Mouse (Mus musculus) heart, postnatal 36 days (tissue): ENCODE results near the gene 4931414P19Rik. TPM values are rescaled to one million over a fixed set of nuclear protein-coding genes. Genes with fewer than 3 reads are reported as not detected.

ENCODE experiments used
- DNase-seq, 2 experiments: peaks; one replicate each; pipeline ENCODE4 v3.0.0; 2021 to 2022
- intact Hi-C: fragments of 180-260 bp; cut with DNase I; formaldehyde crosslinking; loops from one replicate; pipeline ENCODE4 v1.15.1; 2025
- microRNA-seq, 2 experiments: library from miRNA; unstranded; fragments of <30 nt; microRNA quantifications; one replicate each; pipeline ENCODE4 v1.2.0; 2021; ENCODE audit warnings: borderline number of aligned reads in 2 of 2
- total RNA-seq, 2 experiments: library from RNA; stranded (reverse); gene quantifications; 2 replicates each; pipeline ENCODE4 v1.2.3; 2021

The 4931414P19Rik gene
- total RNA-seq, 2 experiments from 2014 or later: 4.0 to 5.9 TPM

- peak; percentile 76 to 83 for DNase-seq
- intact Hi-C loops: loop anchor here (1.0 kb wide), 1 partner anchor 72 kb away; the partner anchor contains the start of gene Cdh24
Measured at GRCm38 (mm10) chr14:54568694-54569414, 36.9 kb downstream of the 4931414P19Rik start.

GRCm38 (mm10) chr14:54560527-54561242 is 45.1 kb downstream of the 4931414P19Rik start:
- intact Hi-C loops: no loop called here
- DNase-seq: no peak

GRCm38 (mm10) chr14:54557330-54557729 is 48.5 kb downstream of the 4931414P19Rik start:
- DNase-seq: no peak
- intact Hi-C loops: no loop called here

- peak; percentile 82 to 84 for DNase-seq
Measured at GRCm38 (mm10) chr14:54553975-54554769, 51.6 kb downstream of the 4931414P19Rik start, which contains the start of gene Haus4. Gene Haus4 (minus strand): TSS chr14:54554616.

GRCm38 (mm10) chr14:54553454-54553974 is 52.3 kb downstream of the 4931414P19Rik start:
- DNase-seq: peak in 1 of 2 experiments; percentile 15
- intact Hi-C loops: loop anchor here (2.0 kb wide), 1 partner anchor 35 kb away; no protein-coding TSS in a partner anchor

More at GRCm38 (mm10) chr14:54553975-54554769, 51.6 kb downstream of the 4931414P19Rik start, which contains the start of gene Haus4:
- intact Hi-C loops: loop anchor here (2.0 kb wide), 2 partner anchors 23 to 35 kb away; partner anchors contain the start of gene Ajuba

GRCm38 (mm10) chr14:54544703-54545102 is 61.1 kb downstream of the 4931414P19Rik start:
- no peak for DNase-seq
- intact Hi-C loops: no loop called here

GRCm38 (mm10) chr14:54540771-54541170 is 65.0 kb downstream of the 4931414P19Rik start:
- no peak for DNase-seq
- intact Hi-C loops: no loop called here

- intact Hi-C loops: no loop called here
- no peak for DNase-seq
Measured at GRCm38 (mm10) chr14:54538580-54538979, 67.2 kb downstream of the 4931414P19Rik start.

Small RNA genes within 50 kb of the gene (microRNA-seq; reads per million reads assigned to microRNA genes)
- gene Mir686: 0 reads per million in 2 experiments
- gene Mir6948: 0 reads per million in 2 experiments

Other genes with a start within 250 kb of the 4931414P19Rik start
- 10 to 100 TPM; 97.2 to 98.9 TPM for gene Oxa1l, start 245.2 kb downstream of the 4931414P19Rik start, total RNA-seq
- 1 to 10 TPM; 4.1 to 6.1 TPM for gene Slc7a7, start 188.2 kb downstream of the 4931414P19Rik start, total RNA-seq
- 100 to 1,000 TPM; 118 to 126 TPM for gene Mrpl52, start 179.1 kb downstream of the 4931414P19Rik start, total RNA-seq
- 10 to 100 TPM; 12.6 to 19.1 TPM for gene Mmp14, start 174.4 kb downstream of the 4931414P19Rik start, total RNA-seq
- 10 to 100 TPM; 55.5 to 57.6 TPM for gene Lrp10, start 141.9 kb downstream of the 4931414P19Rik start, total RNA-seq
- gene Rem2, start 129.9 kb downstream of the 4931414P19Rik start, total RNA-seq: not detected
- 10 to 100 TPM; 30.3 to 37.7 TPM for gene Prmt5, start 88.5 kb downstream of the 4931414P19Rik start, total RNA-seq
- gene Haus4, start 51.4 kb downstream of the 4931414P19Rik start, total RNA-seq: 1 to 10 TPM; 3.2 to 4.1 TPM
- gene Ajuba, start 28.4 kb downstream of the 4931414P19Rik start, total RNA-seq: 1 to 10 TPM; 6.1 to 6.4 TPM
- gene Psmb5, start 12.0 kb upstream of the 4931414P19Rik start, total RNA-seq: 100 to 1,000 TPM; 185 to 191 TPM
- not detected for gene Psmb11, start 15.4 kb upstream of the 4931414P19Rik start, total RNA-seq
- gene Gm17606, start 35.0 kb upstream of the 4931414P19Rik start, total RNA-seq: not detected
- under 1 TPM; 0.27 to 0.44 TPM for gene Cdh24, start 35.4 kb upstream of the 4931414P19Rik start, total RNA-seq
- 10 to 100 TPM; 14.5 to 16.1 TPM for gene 1700123O20Rik, start 80.2 kb upstream of the 4931414P19Rik start, total RNA-seq
- 10 to 100 TPM; 72.2 to 80.2 TPM for gene Acin1, start 80.9 kb upstream of the 4931414P19Rik start, total RNA-seq
- not detected for gene Gm29776, start 92.8 kb upstream of the 4931414P19Rik start, total RNA-seq
- not detected for gene Cebpe, start 106.2 kb upstream of the 4931414P19Rik start, total RNA-seq
- 1 to 10 TPM; 2.6 to 3.1 TPM for gene Slc7a8, start 176.0 kb upstream of the 4931414P19Rik start, total RNA-seq
- not detected for gene Rnf212b, start 208.1 kb upstream of the 4931414P19Rik start, total RNA-seq